Mouse (Mus musculus) myocyte (in vitro differentiated cells): ENCODE data around the gene Tpk1. TPM values are rescaled to one million over a fixed set of nuclear protein-coding genes. Genes with fewer than 3 reads are reported as not detected.

Experiments
- H3K27me3 ChIP-seq: one replicate; pipeline ENCODE4 v1.6.1; 2011; ENCODE audit not compliant: control insufficient read depth, insufficient read depth, insufficient read length
- H3K36me3 ChIP-seq: one replicate; pipeline ENCODE4 v1.6.1; 2011; ENCODE audit not compliant: control insufficient read depth, insufficient read depth
- H3K4me2 ChIP-seq: one replicate; pipeline ENCODE4 v1.6.1; 2011; ENCODE audit warnings: low read depth, control low read depth
- H3K4me3 ChIP-seq: one replicate; pipeline ENCODE4 v1.5.1; 2011; ENCODE audit warnings: mild to moderate bottlenecking, control low read depth, moderate library complexity
- H3K79me2 ChIP-seq: one replicate; pipeline ENCODE4 v1.6.1; 2011; ENCODE audit not compliant: control insufficient read depth, insufficient read depth
- H3ac ChIP-seq: one replicate; pipeline ENCODE4 v1.6.1; 2011; ENCODE audit not compliant: control insufficient read depth, insufficient read length
- CEBPB ChIP-seq: IDR thresholded peaks from 2 replicates; pipeline ENCODE4 v1.6.1; 2011; ENCODE audit warnings: mild to moderate bottlenecking, moderate library complexity; ENCODE audit not compliant: poor library complexity, insufficient read depth, severe bottlenecking
- E2F4 ChIP-seq: IDR thresholded peaks from one replicate; pipeline ENCODE4 v1.6.1; 2011; ENCODE audit warnings: mild to moderate bottlenecking, control low read depth, moderate library complexity; ENCODE audit not compliant: insufficient read depth
- MAX ChIP-seq: IDR thresholded peaks from one replicate; pipeline ENCODE4 v1.6.1; 2011; ENCODE audit warnings: low read depth, mild to moderate bottlenecking, control low read depth
- MYOD1 ChIP-seq, 3 experiments: IDR thresholded peaks; one replicate each; pipeline ENCODE4 v1.6.1; 2011; ENCODE audit warnings: control low read depth in 2 of 3, low read depth in 2 of 3, mild to moderate bottlenecking in 2 of 3, moderate library complexity in 1 of 3; ENCODE audit not compliant: insufficient read length in 2 of 3, control insufficient read depth in 1 of 3
- MYOG ChIP-seq, 3 experiments: IDR thresholded peaks; one replicate each; pipeline ENCODE4 v1.6.1; 2011; ENCODE audit warnings: control low read depth in 2 of 3, low read depth in 2 of 3, mild to moderate bottlenecking in 2 of 3; ENCODE audit not compliant: insufficient read length in 2 of 3, control insufficient read depth in 1 of 3, insufficient read depth in 1 of 3
- POLR2A ChIP-seq: IDR thresholded peaks from one replicate; pipeline ENCODE4 v1.6.1; 2011; ENCODE audit warnings: low read depth, mild to moderate bottlenecking, control low read depth, moderate library complexity; ENCODE audit not compliant: insufficient read length
- POLR2AphosphoS2 ChIP-seq: IDR thresholded peaks from one replicate; pipeline ENCODE4 v1.6.1; 2011; ENCODE audit warnings: low read depth, control low read depth; ENCODE audit not compliant: insufficient read length
- REST ChIP-seq: IDR thresholded peaks from one replicate; pipeline ENCODE4 v1.6.1; 2011; ENCODE audit warnings: mild to moderate bottlenecking, control low read depth, moderate library complexity; ENCODE audit not compliant: insufficient read depth, insufficient read length
- SRF ChIP-seq: IDR thresholded peaks from one replicate; pipeline ENCODE4 v1.6.1; 2011; ENCODE audit warnings: low read depth; ENCODE audit not compliant: control insufficient read depth, insufficient read length
- TCF12 ChIP-seq: IDR thresholded peaks from one replicate; pipeline ENCODE4 v1.6.1; 2011; ENCODE audit warnings: mild to moderate bottlenecking, control low read depth; ENCODE audit not compliant: poor library complexity, insufficient read depth, severe bottlenecking
- TCF3 ChIP-seq: IDR thresholded peaks from one replicate; pipeline ENCODE4 v1.6.1; 2011; ENCODE audit warnings: low read depth, control low read depth; ENCODE audit not compliant: insufficient read length
- USF1 ChIP-seq: IDR thresholded peaks from one replicate; pipeline ENCODE4 v1.6.1; 2011; ENCODE audit warnings: low read depth, mild to moderate bottlenecking, control low read depth, moderate library complexity
- polyA plus RNA-seq: library from polyadenylated mRNA; unstranded; fragments of >200 nt; fragmentation: generic; extraction: Trizol; gene quantifications from one replicate; pipeline ENCODE4 v1.2.1, GENCODE M21; 2012; ENCODE audit warnings: missing spikeins

Gene Tpk1
- polyA plus RNA-seq, 1 experiment = 1.6 TPM

GRCm38 (mm10) chr6:43354562-43355241 lies 311.4 kb downstream of the Tpk1 start:
- Histone ChIP-seq H3K27me3 (no peaks in the 10 kb centered on the region), H3K36me3 (no peaks in the 10 kb centered on the region), H3K4me2 (no peak overlapping the region), H3K4me3 (no peak overlapping the region), H3K79me2 (no peaks in the 10 kb centered on the region), H3ac (no peak overlapping the region)
- no peak for TF ChIP-seq POLR2A
- TF ChIP-seq REST = no peak
- no peak for TF ChIP-seq MYOD1 (IDR thresholded peaks at IDR 0.05; ENCODE audit: control insufficient read depth in 1 of 3, insufficient read length in 2 of 3, low read depth in 2 of 3)
- no peak for TF ChIP-seq CEBPB
- TF ChIP-seq TCF12 = no peak
- no peak for TF ChIP-seq POLR2AphosphoS2
- TF ChIP-seq TCF3 = no peak
- no peak for TF ChIP-seq MYOG (IDR thresholded peaks at IDR 0.05; ENCODE audit: control insufficient read depth in 1 of 3, insufficient read depth in 1 of 3, insufficient read length in 2 of 3, low read depth in 2 of 3)
- TF ChIP-seq E2F4 = no peak
- TF ChIP-seq SRF = no peak
- no peak for TF ChIP-seq MAX
- TF ChIP-seq USF1 = no peak

GRCm38 (mm10) chr6:43353446-43353845 lies 312.6 kb downstream of the Tpk1 start:
- Histone ChIP-seq H3K79me2 (no peaks in the 10 kb centered on the region), H3K4me2 (peak overlapping the region; percentile 57), H3K27me3 (no peaks in the 10 kb centered on the region), H3K36me3 (no peaks in the 10 kb centered on the region), H3ac (no peak overlapping the region), H3K4me3 (no peak overlapping the region)
- TF ChIP-seq TCF3 (no peak), E2F4 (no peak), TCF12 (no peak), MYOD1 (IDR thresholded peaks at IDR 0.05; ENCODE audit: control insufficient read depth in 1 of 3, insufficient read length in 2 of 3, low read depth in 2 of 3) (no peak), POLR2A (no peak), MAX (no peak), REST (no peak), MYOG (IDR thresholded peaks at IDR 0.05; ENCODE audit: control insufficient read depth in 1 of 3, insufficient read depth in 1 of 3, insufficient read length in 2 of 3, low read depth in 2 of 3) (no peak), USF1 (no peak), SRF (no peak), POLR2AphosphoS2 (no peak), CEBPB (no peak)

- no peaks in the 10 kb centered on the region for H3K27me3 ChIP-seq
These were observed 317.0 kb downstream of the Tpk1 start for GRCm38 (mm10) chr6:43349083-43349482.

GRCm38 (mm10) chr6:43347637-43348036 lies 318.4 kb downstream of the Tpk1 start:
- no peaks in the 10 kb centered on the region for H3K79me2 ChIP-seq
- H3K4me3 ChIP-seq = no peak overlapping the region
- no peak overlapping the region for H3K4me2 ChIP-seq
- H3K36me3 ChIP-seq = no peaks in the 10 kb centered on the region
- TF ChIP-seq SRF = no peak
- no peak for TF ChIP-seq USF1
- TF ChIP-seq POLR2AphosphoS2 = no peak
- H3ac ChIP-seq = no peak overlapping the region
- H3K27me3 ChIP-seq = no peaks in the 10 kb centered on the region

More at GRCm38 (mm10) chr6:43349083-43349482, 317.0 kb downstream of the Tpk1 start:
- TF ChIP-seq POLR2A (no peak), TCF3 (no peak), MYOD1 (IDR thresholded peaks at IDR 0.05; ENCODE audit: control insufficient read depth in 1 of 3, insufficient read length in 2 of 3, low read depth in 2 of 3) (no peak), E2F4 (no peak), MAX (no peak), CEBPB (no peak), REST (no peak), TCF12 (no peak), SRF (no peak), POLR2AphosphoS2 (no peak), USF1 (no peak), MYOG (IDR thresholded peaks at IDR 0.05; ENCODE audit: control insufficient read depth in 1 of 3, insufficient read depth in 1 of 3, insufficient read length in 2 of 3, low read depth in 2 of 3) (no peak)
- Histone ChIP-seq H3K4me2 (no peak overlapping the region), H3K4me3 (no peak overlapping the region), H3ac (no peak overlapping the region), H3K36me3 (no peaks in the 10 kb centered on the region), H3K79me2 (no peaks in the 10 kb centered on the region)

GRCm38 (mm10) chr6:43343006-43343405 lies 323.1 kb downstream of the Tpk1 start:
- Histone ChIP-seq H3K4me2 (no peak overlapping the region), H3K4me3 (no peak overlapping the region), H3ac (no peak overlapping the region), H3K79me2 (no peaks in the 10 kb centered on the region), H3K27me3 (no peaks in the 10 kb centered on the region), H3K36me3 (no peaks in the 10 kb centered on the region)
- TF ChIP-seq POLR2AphosphoS2 (no peak), TCF3 (no peak), E2F4 (no peak), MAX (no peak), REST (no peak), USF1 (no peak), MYOD1 (IDR thresholded peaks at IDR 0.05; ENCODE audit: control insufficient read depth in 1 of 3, insufficient read length in 2 of 3, low read depth in 2 of 3) (no peak), TCF12 (no peak), SRF (no peak), POLR2A (no peak), MYOG (IDR thresholded peaks at IDR 0.05; ENCODE audit: control insufficient read depth in 1 of 3, insufficient read depth in 1 of 3, insufficient read length in 2 of 3, low read depth in 2 of 3) (no peak), CEBPB (no peak)
